Mouse (Mus musculus) bone marrow, adult 2 months (tissue): Measurements from ENCODE around the gene Samd1. TPM values are rescaled to one million over a fixed set of nuclear protein-coding genes. Genes with fewer than 3 reads are reported as not detected.
"Not testable (repeated sequence)": the region's sequence is repeated elsewhere in the genome, so short reads cannot be mapped to it uniquely, and the experiment has no call there.

Experiments
- H3K27ac ChIP-seq: fragments of 200-500 bp; 2 replicates; pipeline ENCODE4 v1.5.1; 2012; ENCODE audit warnings: low read depth, mild to moderate bottlenecking, control low read depth, inconsistent platforms, low read length; ENCODE audit not compliant: control insufficient read depth, poor library complexity, insufficient read depth
- H3K4me1 ChIP-seq: fragments of 200-500 bp; 2 replicates; pipeline ENCODE4 v1.6.1; 2011; ENCODE audit warnings: low read length; ENCODE audit not compliant: control insufficient read depth, insufficient read depth
- H3K4me3 ChIP-seq: fragments of 200-500 bp; replicated peaks from 2 replicates; pipeline ENCODE3; 2011; ENCODE audit warnings: mild to moderate bottlenecking, low read depth, low read length, control low read depth; ENCODE audit not compliant: control insufficient read depth
- CTCF ChIP-seq: fragments of 200-500 bp; IDR thresholded peaks from 2 replicates; pipeline ENCODE4 v1.5.1; 2011; ENCODE audit warnings: low read length, control low read depth; ENCODE audit not compliant: control insufficient read depth, insufficient read depth
- POLR2A ChIP-seq: fragments of 200-500 bp; IDR thresholded peaks from 2 replicates; pipeline ENCODE4 v1.6.1; 2011; ENCODE audit warnings: low read depth, mild to moderate bottlenecking, control low read depth, low read length, borderline replicate concordance; ENCODE audit not compliant: control insufficient read depth
- WGBS: fragments of 180-500 bp; shearing (Covaris S2); methylation state at CpG from one replicate; pipeline ENCODE4 v1.1.7; 2018; 5-methylcytosine and 5-hydroxymethylcytosine counted together
- polyA plus RNA-seq: library from polyadenylated mRNA; stranded (reverse); fragments of >200 nt; gene quantifications from 2 replicates; pipeline ENCODE4 v1.2.4, GENCODE M21; 2011; ENCODE audit warnings: low replicate concordance; ENCODE audit not compliant: missing spikeins, insufficient read depth, insufficient read length

The Samd1 gene
- polyA plus RNA-seq, 1 experiment = 159 TPM

GRCm38 (mm10) chr8:83978200-83978599 lies 19.3 kb upstream of the Samd1 start:
- Histone ChIP-seq H3K4me3 (no peak overlapping the region), H3K4me1 (no peaks in the 10 kb centered on the region; the same call in none of the 2 replicates), H3K27ac (no peak overlapping the region)
- WGBS = 84% methylated on average over 9 of the region's 9 CpGs
- TF ChIP-seq CTCF (no peak), POLR2A (no peak)

GRCm38 (mm10) chr8:83980250-83980649 lies 17.2 kb upstream of the Samd1 start:
- no peak overlapping the region for H3K4me3 ChIP-seq
- TF ChIP-seq CTCF = no peak
- TF ChIP-seq POLR2A = no peak
- H3K27ac ChIP-seq = no peak overlapping the region
- 95% methylated on average over 1 of the region's 1 CpGs for WGBS
- H3K4me1 ChIP-seq = no peaks in the 10 kb centered on the region; the same call in none of the 2 replicates

- Histone ChIP-seq H3K27ac (no peak overlapping the region), H3K4me3 (no peak overlapping the region), H3K4me1 (no peaks in the 10 kb centered on the region; the same call in none of the 2 replicates)
- TF ChIP-seq CTCF (no peak), POLR2A (no peak)
- WGBS = 83% methylated on average over 8 of the region's 8 CpGs
These were observed 16.6 kb upstream of the Samd1 start for GRCm38 (mm10) chr8:83980845-83981244.

GRCm38 (mm10) chr8:83981533-83981932 lies 15.9 kb upstream of the Samd1 start:
- Histone ChIP-seq H3K27ac (no peak overlapping the region), H3K4me3 (no peak overlapping the region), H3K4me1 (no peaks in the 10 kb centered on the region; the same call in none of the 2 replicates)
- WGBS = 91% methylated on average over 7 of the region's 7 CpGs
- TF ChIP-seq POLR2A (no peak), CTCF (no peak)

- H3K27ac ChIP-seq = no peak overlapping the region
- no peak for TF ChIP-seq CTCF
- no peak for TF ChIP-seq POLR2A
- no peaks in the 10 kb centered on the region; the same call in 1 of the 2 replicates for H3K4me1 ChIP-seq
- WGBS = 67% methylated on average over 4 of the region's 4 CpGs
- no peak overlapping the region for H3K4me3 ChIP-seq
These were observed 15.0 kb upstream of the Samd1 start for GRCm38 (mm10) chr8:83982449-83982848.

- not testable (repeated sequence) for H3K4me1 ChIP-seq, H3K27ac ChIP-seq, H3K4me3 ChIP-seq
- 91% methylated on average over 2 of the region's 2 CpGs for WGBS
These were observed 14.2 kb upstream of the Samd1 start for GRCm38 (mm10) chr8:83983222-83983621.

GRCm38 (mm10) chr8:83989243-83989642 lies 8.2 kb upstream of the Samd1 start:
- H3K4me1 ChIP-seq = no peaks in the 10 kb centered on the region
- H3K27ac ChIP-seq = no peak overlapping the region
- WGBS = 25% methylated on average over 7 of the region's 7 CpGs
- TF ChIP-seq CTCF (no peak), POLR2A (no peak)
- no peak overlapping the region for H3K4me3 ChIP-seq

GRCm38 (mm10) chr8:83990170-83990569 lies 7.3 kb upstream of the Samd1 start:
- no peak for TF ChIP-seq POLR2A
- TF ChIP-seq CTCF = no peak
- Histone ChIP-seq H3K4me3 (no peak overlapping the region), H3K4me1 (no peaks in the 10 kb centered on the region), H3K27ac (no peak overlapping the region)
- WGBS = 89% methylated on average over 14 of the region's 14 CpGs

- 57% methylated on average over 2 of the region's 2 CpGs for WGBS
- Histone ChIP-seq H3K4me1 (no peaks in the 10 kb centered on the region), H3K27ac (no peak overlapping the region), H3K4me3 (no peak overlapping the region)
- TF ChIP-seq POLR2A (no peak), CTCF (no peak)
These were observed 5.0 kb upstream of the Samd1 start for GRCm38 (mm10) chr8:83992488-83992887.
